Comparison of ENCODE assay signal across 1 mouse cellular context in genomic region chr8:82846098-82846497, GRCm38 (mm10).
TF ChIP-seq lines count a peak whose summit lies in the region.

No protein-coding gene starts in this region.

TF ChIP-seq in MEL, 35 proteins besides CTCF, POLR2A, EP300 and RAD21 (continued from another document):
- no peak for TF ChIP-seq POLR2AphosphoS5 (IDR thresholded peaks at IDR 0.05; ENCODE audit: borderline replicate concordance, low read depth, low read length)
- peak; percentile 91 for TF ChIP-seq GABPA (IDR thresholded peaks at IDR 0.05; ENCODE audit: low read depth, low read length)
- peak; percentile 75 for TF ChIP-seq TAL1 (IDR thresholded peaks at IDR 0.05; ENCODE audit: low read length)
- no peak for TF ChIP-seq ZMIZ1 (IDR thresholded peaks at IDR 0.05; ENCODE audit: low read depth, low read length)
- no peak for TF ChIP-seq SMC3 (IDR thresholded peaks at IDR 0.05; ENCODE audit: low read depth, low read length)
- peak; percentile 72 for TF ChIP-seq MXI1 (IDR thresholded peaks at IDR 0.05; ENCODE audit: low read depth, low read length)
- TF ChIP-seq HCFC1 (IDR thresholded peaks at IDR 0.05; ENCODE audit: low read depth, low read length) = no peak
- TF ChIP-seq ETS1 (IDR thresholded peaks at IDR 0.05; ENCODE audit: low read depth, low read length) = peak; percentile 94
- TF ChIP-seq CHD2 (IDR thresholded peaks at IDR 0.05; ENCODE audit: low read length) = no peak
- TF ChIP-seq UBTF (IDR thresholded peaks at IDR 0.05; ENCODE audit: borderline replicate concordance, insufficient read depth, low read depth, low read length) = no peak
- peak; percentile 87 for TF ChIP-seq RCOR1 (IDR thresholded peaks at IDR 0.05; ENCODE audit: low read depth, low read length)
- TF ChIP-seq ZKSCAN1 (IDR thresholded peaks at IDR 0.05; ENCODE audit: low read depth, low read length) = no peak
- TF ChIP-seq ZNF384 (IDR thresholded peaks at IDR 0.05; ENCODE audit: low read depth, low read length) = peak; percentile 65
- peak; percentile 68 for TF ChIP-seq MYB (IDR thresholded peaks at IDR 0.05; ENCODE audit: low read depth, low read length)
TF ChIP-seq in MEL: peak in this region for 14.
